Mouse (Mus musculus) midbrain, embryonic 12.5 days (tissue): ENCODE results near the gene Ttc7b. TPM values are rescaled to one million over a fixed set of nuclear protein-coding genes. Genes with fewer than 3 reads are reported as not detected.

Experiments
- ATAC-seq: fragments of 200-750 bp; cut with Nextera tagmentation; 2 replicates; pipeline ENCODE4 v1.8.0; 2017; ENCODE audit warnings: low read depth, moderate TSS enrichment, moderate library complexity; ENCODE audit not compliant: low FRiP score
- H3K27ac ChIP-seq: fragments of 300-500 bp; sonication (generic); replicated peaks from 2 replicates; pipeline ENCODE4 v1.5.1; 2016; ENCODE audit warnings: mild to moderate bottlenecking
- H3K27me3 ChIP-seq: fragments of 300-500 bp; sonication (generic); 2 replicates; pipeline ENCODE4 v1.6.1; 2016; ENCODE audit warnings: mild to moderate bottlenecking
- H3K36me3 ChIP-seq: fragments of 300-500 bp; sonication (generic); 2 replicates; pipeline ENCODE4 v1.6.1; 2016
- H3K4me1 ChIP-seq: fragments of 300-500 bp; sonication (generic); 2 replicates; pipeline ENCODE4 v1.6.1; 2016
- H3K4me2 ChIP-seq: fragments of 300-500 bp; sonication (generic); replicated peaks from 2 replicates; pipeline ENCODE4 v1.6.1; 2016; ENCODE audit warnings: mild to moderate bottlenecking, moderate library complexity
- H3K4me3 ChIP-seq: fragments of 300-500 bp; sonication (generic); 2 replicates; pipeline ENCODE4 v1.5.1; 2016; ENCODE audit warnings: mild to moderate bottlenecking
- H3K9ac ChIP-seq: fragments of 300-500 bp; sonication (generic); replicated peaks from 2 replicates; pipeline ENCODE4 v1.6.1; 2016; ENCODE audit warnings: mild to moderate bottlenecking, moderate library complexity
- H3K9me3 ChIP-seq: fragments of 300-500 bp; sonication (generic); 2 replicates; pipeline ENCODE4 v1.6.1; 2016; ENCODE audit warnings: mild to moderate bottlenecking
- WGBS: fragments of 180-500 bp; shearing (Covaris S2); methylation state at CpG from one replicate; pipeline ENCODE4 v1.1.7; 2016; 5-methylcytosine and 5-hydroxymethylcytosine counted together
- polyA plus RNA-seq: library from polyadenylated mRNA; unstranded; fragments of >200 nt; fragmentation: Nextera tagmentation; extraction: Ambion mirVana; gene quantifications from 2 replicates; pipeline ENCODE4 v1.2.1, GENCODE M21; 2016

Ttc7b gene
- polyA plus RNA-seq, 1 experiment from 2014 or later = 6.7 TPM

- Histone ChIP-seq H3K4me1 (peaks cover 19% of the 10 kb centered on the region), H3K4me2 (peak overlapping the region; percentile 81), H3K27me3 (no peaks in the 10 kb centered on the region; the same call in 1 of the 2 replicates), H3K27ac (peak overlapping the region; percentile 85), H3K36me3 (no peaks in the 10 kb centered on the region), H3K4me3 (peak overlapping the region; percentile 87), H3K9ac (peak overlapping the region; percentile 96), H3K9me3 (no peaks in the 10 kb centered on the region)
- under 1% methylated on average over 74 of the region's 76 CpGs for WGBS
- peak; percentile 83 for ATAC-seq
Observed at GRCm38 (mm10) chr12:100520077-100520793, 391 bp downstream of the Ttc7b start.

- Histone ChIP-seq H3K9ac (peak overlapping the region; percentile 96), H3K4me2 (peak overlapping the region; percentile 81), H3K9me3 (no peaks in the 10 kb centered on the region), H3K4me1 (peaks cover 19% of the 10 kb centered on the region), H3K36me3 (no peaks in the 10 kb centered on the region), H3K4me3 (peak overlapping the region; percentile 87), H3K27me3 (no peaks in the 10 kb centered on the region; the same call in 1 of the 2 replicates), H3K27ac (no peak overlapping the region)
- ATAC-seq = no peak; the same call in 1 of the 2 replicates
- 55% methylated on average over 7 of the region's 7 CpGs for WGBS
Observed at GRCm38 (mm10) chr12:100519684-100520076, 946 bp downstream of the Ttc7b start.

GRCm38 (mm10) chr12:100517371-100517770 is 3.3 kb downstream of the Ttc7b start:
- no peaks in the 10 kb centered on the region for H3K36me3 ChIP-seq
- no peak overlapping the region for H3K4me3 ChIP-seq
- H3K4me1 ChIP-seq = peaks cover 19% of the 10 kb centered on the region
- H3K27ac ChIP-seq = no peak overlapping the region
- no peak overlapping the region for H3K9ac ChIP-seq
- ATAC-seq = no peak
- H3K27me3 ChIP-seq = no peaks in the 10 kb centered on the region; the same call in 1 of the 2 replicates
- H3K9me3 ChIP-seq = no peaks in the 10 kb centered on the region
- H3K4me2 ChIP-seq = no peak overlapping the region
- WGBS = 94% methylated on average over 9 of the region's 9 CpGs

- Histone ChIP-seq H3K9me3 (no peaks in the 10 kb centered on the region), H3K36me3 (no peaks in the 10 kb centered on the region), H3K4me2 (no peak overlapping the region), H3K9ac (no peak overlapping the region), H3K4me3 (no peak overlapping the region), H3K4me1 (peaks cover 19% of the 10 kb centered on the region), H3K27me3 (no peaks in the 10 kb centered on the region), H3K27ac (no peak overlapping the region)
- WGBS = 100% methylated on average over 1 of the region's 1 CpGs
- ATAC-seq = no peak
Observed at GRCm38 (mm10) chr12:100516161-100516838, 4.3 kb downstream of the Ttc7b start.

GRCm38 (mm10) chr12:100515493-100515892 is 5.1 kb downstream of the Ttc7b start:
- Histone ChIP-seq H3K9me3 (no peaks in the 10 kb centered on the region), H3K36me3 (no peaks in the 10 kb centered on the region), H3K27me3 (no peaks in the 10 kb centered on the region), H3K9ac (no peak overlapping the region), H3K4me1 (peaks cover 19% of the 10 kb centered on the region), H3K27ac (no peak overlapping the region), H3K4me2 (no peak overlapping the region), H3K4me3 (no peak overlapping the region)
- no peak for ATAC-seq
- 87% methylated on average over 4 of the region's 4 CpGs for WGBS

GRCm38 (mm10) chr12:100514611-100515010 is 6.0 kb downstream of the Ttc7b start:
- H3K27me3 ChIP-seq = no peaks in the 10 kb centered on the region
- 91% methylated on average over 1 of the region's 1 CpGs for WGBS
- no peaks in the 10 kb centered on the region for H3K9me3 ChIP-seq
- peaks cover 15% of the 10 kb centered on the region for H3K4me1 ChIP-seq
- no peak overlapping the region for H3K9ac ChIP-seq
- H3K27ac ChIP-seq = no peak overlapping the region
- no peak overlapping the region for H3K4me2 ChIP-seq
- no peak for ATAC-seq
- H3K36me3 ChIP-seq = no peaks in the 10 kb centered on the region
- H3K4me3 ChIP-seq = no peak overlapping the region

- H3K27me3 ChIP-seq = no peaks in the 10 kb centered on the region
- 0 out of 2 replicates have a peak, but pooled peaks cover 2% of the 10 kb centered on the region for H3K4me1 ChIP-seq
- H3K36me3 ChIP-seq = no peaks in the 10 kb centered on the region
- H3K4me2 ChIP-seq = no peak overlapping the region
- no peak overlapping the region for H3K27ac ChIP-seq
- ATAC-seq = no peak
- no peaks in the 10 kb centered on the region for H3K9me3 ChIP-seq
- WGBS = 93% methylated on average over 5 of the region's 5 CpGs
- no peak overlapping the region for H3K9ac ChIP-seq
- no peak overlapping the region for H3K4me3 ChIP-seq
Observed at GRCm38 (mm10) chr12:100513131-100513530, 7.5 kb downstream of the Ttc7b start.

- Histone ChIP-seq H3K36me3 (no peaks in the 10 kb centered on the region), H3K4me1 (no peaks in the 10 kb centered on the region), H3K27ac (no peak overlapping the region), H3K4me3 (no peak overlapping the region), H3K4me2 (no peak overlapping the region), H3K27me3 (no peaks in the 10 kb centered on the region), H3K9me3 (no peaks in the 10 kb centered on the region), H3K9ac (no peak overlapping the region)
- no peak for ATAC-seq
- WGBS = 86% methylated on average over 9 of the region's 9 CpGs
Observed at GRCm38 (mm10) chr12:100512641-100513040, 8.0 kb downstream of the Ttc7b start.

- 92% methylated on average over 9 of the region's 9 CpGs for WGBS
- Histone ChIP-seq H3K4me1 (no peaks in the 10 kb centered on the region), H3K4me3 (no peak overlapping the region), H3K4me2 (no peak overlapping the region), H3K9me3 (no peaks in the 10 kb centered on the region), H3K27ac (no peak overlapping the region), H3K27me3 (no peaks in the 10 kb centered on the region), H3K36me3 (no peaks in the 10 kb centered on the region), H3K9ac (no peak overlapping the region)
- no peak for ATAC-seq
Observed at GRCm38 (mm10) chr12:100509615-100510282, 10.9 kb downstream of the Ttc7b start.

GRCm38 (mm10) chr12:100508668-100509067 is 12.0 kb downstream of the Ttc7b start:
- H3K4me1 ChIP-seq = 0 out of 2 replicates have a peak, but pooled peaks cover 4% of the 10 kb centered on the region
- no peaks in the 10 kb centered on the region for H3K9me3 ChIP-seq
- H3K27me3 ChIP-seq = no peaks in the 10 kb centered on the region
- no peak overlapping the region for H3K4me2 ChIP-seq
- WGBS = 93% methylated on average over 5 of the region's 5 CpGs
- H3K27ac ChIP-seq = no peak overlapping the region
- no peak for ATAC-seq
- H3K4me3 ChIP-seq = no peak overlapping the region
- H3K9ac ChIP-seq = no peak overlapping the region
- H3K36me3 ChIP-seq = no peaks in the 10 kb centered on the region

GRCm38 (mm10) chr12:100505484-100505883 is 15.1 kb downstream of the Ttc7b start:
- no peak overlapping the region for H3K4me2 ChIP-seq
- H3K4me1 ChIP-seq = 0 out of 2 replicates have a peak, but pooled peaks cover 6% of the 10 kb centered on the region
- H3K36me3 ChIP-seq = no peaks in the 10 kb centered on the region
- no peaks in the 10 kb centered on the region for H3K9me3 ChIP-seq
- no peak overlapping the region for H3K9ac ChIP-seq
- H3K27me3 ChIP-seq = no peaks in the 10 kb centered on the region
- no peak overlapping the region for H3K4me3 ChIP-seq
- 90% methylated on average over 1 of the region's 1 CpGs for WGBS
- H3K27ac ChIP-seq = no peak overlapping the region
- ATAC-seq = no peak

GRCm38 (mm10) chr12:100504585-100504984 is 16.0 kb downstream of the Ttc7b start:
- Histone ChIP-seq H3K27ac (no peak overlapping the region), H3K4me1 (0 out of 2 replicates have a peak, but pooled peaks cover 6% of the 10 kb centered on the region), H3K9ac (no peak overlapping the region), H3K36me3 (peaks cover 4% of the 10 kb centered on the region; the same call in 1 of the 2 replicates), H3K4me2 (no peak overlapping the region), H3K9me3 (no peaks in the 10 kb centered on the region), H3K4me3 (no peak overlapping the region), H3K27me3 (no peaks in the 10 kb centered on the region)
- no peak for ATAC-seq
- whole genome bisulfite sequencing = 98% methylated on average over 2 of the region's 2 CpGs
